Mouse (Mus musculus) embryonic facial prominence, embryonic 12.5 days (tissue): ENCODE measurements around the gene Cyp2w1. TPM values are rescaled to one million over a fixed set of nuclear protein-coding genes. Genes with fewer than 3 reads are reported as not detected.

ENCODE experiments used
- ATAC-seq: fragments of 200-750 bp; cut with Nextera tagmentation; 2 replicates; pipeline ENCODE4 v1.8.0; 2017; ENCODE audit not compliant: insufficient number of reproducible peaks, insufficient read depth, low FRiP score, low TSS enrichment
- H3K27ac ChIP-seq: fragments of 300-500 bp; sonication (generic); 2 replicates; pipeline ENCODE4 v1.5.1; 2016; ENCODE audit warnings: mild to moderate bottlenecking
- H3K27me3 ChIP-seq: fragments of 300-500 bp; sonication (generic); 2 replicates; pipeline ENCODE4 v1.6.1; 2016; ENCODE audit warnings: mild to moderate bottlenecking, moderate library complexity
- H3K36me3 ChIP-seq: fragments of 300-500 bp; sonication (generic); 2 replicates; pipeline ENCODE4 v1.6.1; 2016; ENCODE audit warnings: mild to moderate bottlenecking
- H3K4me1 ChIP-seq: fragments of 300-500 bp; sonication (generic); 2 replicates; pipeline ENCODE4 v1.6.1; 2016
- H3K4me2 ChIP-seq: fragments of 300-500 bp; sonication (generic); replicated peaks from 2 replicates; pipeline ENCODE4 v1.6.1; 2016; ENCODE audit warnings: mild to moderate bottlenecking, moderate library complexity
- H3K4me3 ChIP-seq: fragments of 300-500 bp; sonication (generic); 2 replicates; pipeline ENCODE4 v1.5.1; 2016; ENCODE audit warnings: mild to moderate bottlenecking
- H3K9ac ChIP-seq: fragments of 300-500 bp; sonication (generic); 2 replicates; pipeline ENCODE4 v1.6.1; 2016; ENCODE audit warnings: mild to moderate bottlenecking, moderate library complexity
- H3K9me3 ChIP-seq: fragments of 300-500 bp; sonication (generic); 2 replicates; pipeline ENCODE4 v1.6.1; 2016; ENCODE audit warnings: mild to moderate bottlenecking, moderate library complexity
- WGBS: fragments of 180-500 bp; shearing (Covaris S2); methylation state at CpG from one replicate; pipeline ENCODE4 v1.1.7; 2016; 5-methylcytosine and 5-hydroxymethylcytosine counted together
- polyA plus RNA-seq: library from polyadenylated mRNA; unstranded; fragments of >200 nt; fragmentation: Nextera tagmentation; extraction: Ambion mirVana; gene quantifications from 2 replicates; pipeline ENCODE4 v1.2.1, GENCODE M21; 2016

Cyp2w1 gene
- polyA plus RNA-seq, 1 experiment from 2014 or later = 2.6 TPM

DNA sequence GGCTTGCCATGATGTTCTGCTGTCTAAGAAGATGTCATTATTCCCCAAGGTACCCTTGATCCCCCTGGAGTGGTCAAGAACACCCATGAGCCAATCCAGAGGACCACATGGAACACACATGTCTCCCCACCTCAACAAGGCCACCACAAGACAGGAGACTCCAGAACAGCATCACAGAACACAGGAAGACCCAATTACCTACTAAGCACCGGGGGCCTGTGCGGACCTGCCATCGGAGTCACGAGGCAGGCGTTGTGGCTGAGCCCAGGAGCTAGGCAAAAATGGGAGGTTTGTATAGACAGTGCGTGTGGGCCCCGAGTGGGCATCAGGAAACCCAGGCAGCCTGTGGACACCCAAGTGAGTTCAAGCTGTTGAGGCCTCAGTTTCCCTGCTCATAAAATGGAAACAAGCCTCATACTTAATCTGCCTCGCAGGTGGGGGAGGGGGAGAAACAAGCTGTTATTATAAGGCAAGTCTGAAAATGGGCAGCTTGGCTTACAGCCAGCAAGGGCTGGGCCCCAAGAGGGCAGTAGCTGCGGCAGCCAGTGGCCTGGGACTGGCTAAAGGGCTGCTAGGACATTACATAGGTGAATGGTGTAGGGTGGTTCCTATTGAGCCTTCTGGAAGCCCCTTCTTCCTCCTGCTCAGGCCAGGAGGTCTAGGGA is 29.0 kb upstream of the Cyp2w1 start:
- no peak for ATAC-seq
- H3K27ac ChIP-seq = no peak overlapping the region
- H3K4me1 ChIP-seq = peaks cover 6% of the 10 kb centered on the region; the same call in 1 of the 2 replicates
- H3K9ac ChIP-seq = no peak overlapping the region
- WGBS = 82% methylated on average over 9 of the region's 9 CpGs
- no peaks in the 10 kb centered on the region for H3K9me3 ChIP-seq
- no peak overlapping the region for H3K4me2 ChIP-seq
- no peaks in the 10 kb centered on the region for H3K36me3 ChIP-seq
- H3K27me3 ChIP-seq = peaks cover 48% of the 10 kb centered on the region
- H3K4me3 ChIP-seq = no peak overlapping the region

DNA sequence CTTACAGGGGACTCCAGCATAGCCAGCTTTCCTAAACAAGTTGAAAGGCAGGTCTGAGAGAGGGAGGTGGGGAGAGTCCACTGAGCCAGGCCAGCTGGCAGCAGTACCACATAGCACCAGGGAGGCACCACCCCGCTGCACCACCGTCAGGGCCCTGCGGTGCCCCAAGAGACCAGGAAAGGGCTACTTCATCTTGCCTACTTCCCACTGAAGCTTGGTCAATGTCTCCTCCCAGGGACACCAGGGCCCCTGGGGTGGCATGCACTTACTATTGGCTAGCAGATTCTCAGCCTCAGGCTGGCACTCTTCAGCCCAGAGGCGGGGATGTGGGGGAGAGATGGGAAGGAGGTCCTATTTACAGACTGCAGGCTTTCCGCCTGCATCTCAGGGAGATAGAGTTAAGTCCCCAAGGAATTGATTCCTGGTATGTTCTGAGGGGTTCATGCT is 28.3 kb upstream of the Cyp2w1 start:
- no peak for ATAC-seq
- WGBS = 73% methylated on average over 5 of the region's 5 CpGs
- Histone ChIP-seq H3K36me3 (no peaks in the 10 kb centered on the region), H3K27ac (no peak overlapping the region), H3K4me2 (no peak overlapping the region), H3K4me3 (no peak overlapping the region), H3K9ac (no peak overlapping the region), H3K27me3 (peaks cover 48% of the 10 kb centered on the region), H3K4me1 (peaks cover 6% of the 10 kb centered on the region; the same call in 1 of the 2 replicates), H3K9me3 (no peaks in the 10 kb centered on the region)

DNA sequence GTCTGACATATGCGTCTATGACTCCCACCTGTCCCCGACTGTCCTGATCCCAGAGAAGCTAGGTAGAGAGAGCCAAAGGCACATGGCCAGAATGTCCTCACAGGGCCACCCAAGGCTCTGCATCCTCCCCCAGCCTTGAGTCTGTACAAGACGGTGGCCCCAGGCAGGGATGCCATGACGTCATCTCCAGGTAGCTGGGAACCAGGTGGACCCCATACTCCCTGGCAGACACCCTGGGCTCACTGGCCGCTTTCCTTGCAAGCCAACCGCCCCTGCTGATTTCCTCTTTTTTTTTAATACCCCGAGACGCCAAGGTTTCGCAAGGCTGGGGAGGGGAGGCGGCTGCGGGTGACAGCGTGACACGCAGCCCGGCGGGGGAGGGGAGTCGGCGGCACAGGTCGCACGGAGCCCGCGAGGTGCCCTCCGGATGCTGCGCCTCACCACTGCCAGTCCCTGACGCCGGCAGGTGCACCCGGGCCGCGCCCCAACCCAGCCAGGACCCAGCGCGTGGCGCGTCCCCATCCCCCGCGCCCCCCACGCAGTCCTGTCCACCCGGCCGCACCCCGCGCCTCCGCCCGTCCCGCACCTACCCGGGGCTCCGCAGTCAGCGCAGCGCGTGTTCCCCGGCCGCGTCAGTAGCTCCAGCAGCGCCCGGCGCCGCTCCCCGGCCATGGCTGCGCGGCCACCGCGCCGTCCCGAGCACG is 27.6 kb upstream of the Cyp2w1 start:
- peak overlapping the region; percentile 67 for H3K9ac ChIP-seq
- no peak overlapping the region for H3K27ac ChIP-seq
- no peaks in the 10 kb centered on the region for H3K36me3 ChIP-seq
- peak; percentile 10; the same call in 1 of the 2 replicates for ATAC-seq
- H3K4me2 ChIP-seq = peak overlapping the region; percentile 98
- H3K4me3 ChIP-seq = peak overlapping the region; percentile 54
- peaks cover 48% of the 10 kb centered on the region for H3K27me3 ChIP-seq
- H3K4me1 ChIP-seq = peaks cover 6% of the 10 kb centered on the region; the same call in 1 of the 2 replicates
- no peaks in the 10 kb centered on the region for H3K9me3 ChIP-seq
- WGBS = 2% methylated on average over 60 of the region's 62 CpGs

DNA sequence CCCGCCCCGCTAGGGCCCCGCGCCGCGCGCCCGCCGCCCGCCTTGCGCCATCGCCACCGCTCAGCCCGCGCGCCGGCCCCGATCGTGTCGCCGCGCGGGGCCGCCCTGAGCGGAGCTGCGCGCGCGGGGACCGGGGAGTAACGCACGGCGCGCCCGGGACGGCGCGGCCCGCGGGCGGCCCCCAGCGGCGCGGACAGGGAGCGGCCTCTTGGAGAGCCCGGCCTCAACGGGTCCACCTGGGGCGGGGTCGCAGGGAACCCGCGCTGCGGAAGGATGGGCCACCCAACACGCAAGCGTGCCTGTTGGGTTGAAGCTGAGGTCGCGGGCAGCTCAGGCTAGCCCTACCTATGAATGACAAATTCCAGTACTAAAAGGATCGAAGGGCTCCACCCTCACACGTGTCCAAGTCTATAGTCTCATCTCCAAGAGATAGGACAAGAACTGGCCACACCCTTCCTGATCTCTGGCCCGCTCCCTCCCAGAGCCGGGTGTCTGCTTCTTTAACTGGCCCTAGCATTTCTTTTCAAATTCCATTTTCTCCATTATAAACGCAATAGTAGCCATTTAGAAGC is 26.9 kb upstream of the Cyp2w1 start, which contains the start of gene Adap1:
TSS of gene Adap1 (minus strand) at position 228 of the 572 bp plus-strand sequence.
- peak within 1 kb of the TSS; percentile 98 for H3K4me2 ChIP-seq
- peaks cover 6% of the 10 kb centered on the region; the same call in 1 of the 2 replicates for H3K4me1 ChIP-seq
- peak within 1 kb of the TSS; percentile 54 for H3K4me3 ChIP-seq
- H3K27ac ChIP-seq = no peak within 1 kb of the TSS
- no peaks in the 10 kb centered on the region for H3K36me3 ChIP-seq
- peaks cover 48% of the 10 kb centered on the region for H3K27me3 ChIP-seq
- WGBS = 3% methylated on average over 61 of the region's 61 CpGs
- peak; percentile 70; the same call in 1 of the 2 replicates for ATAC-seq
- H3K9ac ChIP-seq = peak within 1 kb of the TSS; percentile 67
- H3K9me3 ChIP-seq = no peaks in the 10 kb centered on the region

DNA sequence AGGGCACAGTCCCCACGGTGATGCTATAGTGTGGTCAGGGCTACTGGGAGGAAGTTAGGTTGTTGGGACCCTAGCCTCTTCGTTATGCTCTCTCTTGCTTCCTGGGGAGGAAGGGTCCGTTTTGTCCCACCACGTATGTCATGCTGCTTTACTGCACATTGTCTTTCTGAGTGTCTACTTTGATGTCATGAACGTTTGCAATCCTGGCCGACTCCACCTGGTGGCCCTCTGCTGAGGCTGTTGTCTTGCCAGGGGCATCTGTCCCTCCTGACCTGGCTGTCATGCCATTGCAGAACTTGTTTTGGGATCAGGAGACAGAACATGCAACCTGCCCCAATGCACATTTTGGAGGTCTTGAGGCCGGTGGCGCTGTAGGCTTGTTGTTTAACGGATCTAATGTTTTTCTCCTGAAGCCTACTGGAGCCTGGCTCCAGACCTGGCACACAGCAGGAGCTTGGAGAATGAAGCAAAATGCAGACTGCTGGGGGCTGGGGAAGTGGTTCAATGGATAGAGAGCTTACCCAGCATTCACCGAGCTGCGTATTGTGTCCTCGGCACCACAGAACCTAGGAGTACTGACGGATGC is 26.2 kb upstream of the Cyp2w1 start:
- Histone ChIP-seq H3K36me3 (no peaks in the 10 kb centered on the region), H3K4me2 (no peak overlapping the region), H3K27ac (no peak overlapping the region), H3K9ac (no peak overlapping the region), H3K9me3 (no peaks in the 10 kb centered on the region), H3K27me3 (peaks cover 48% of the 10 kb centered on the region), H3K4me1 (peaks cover 6% of the 10 kb centered on the region; the same call in 1 of the 2 replicates), H3K4me3 (no peak overlapping the region)
- no peak for ATAC-seq
- WGBS = 66% methylated on average over 13 of the region's 13 CpGs

DNA sequence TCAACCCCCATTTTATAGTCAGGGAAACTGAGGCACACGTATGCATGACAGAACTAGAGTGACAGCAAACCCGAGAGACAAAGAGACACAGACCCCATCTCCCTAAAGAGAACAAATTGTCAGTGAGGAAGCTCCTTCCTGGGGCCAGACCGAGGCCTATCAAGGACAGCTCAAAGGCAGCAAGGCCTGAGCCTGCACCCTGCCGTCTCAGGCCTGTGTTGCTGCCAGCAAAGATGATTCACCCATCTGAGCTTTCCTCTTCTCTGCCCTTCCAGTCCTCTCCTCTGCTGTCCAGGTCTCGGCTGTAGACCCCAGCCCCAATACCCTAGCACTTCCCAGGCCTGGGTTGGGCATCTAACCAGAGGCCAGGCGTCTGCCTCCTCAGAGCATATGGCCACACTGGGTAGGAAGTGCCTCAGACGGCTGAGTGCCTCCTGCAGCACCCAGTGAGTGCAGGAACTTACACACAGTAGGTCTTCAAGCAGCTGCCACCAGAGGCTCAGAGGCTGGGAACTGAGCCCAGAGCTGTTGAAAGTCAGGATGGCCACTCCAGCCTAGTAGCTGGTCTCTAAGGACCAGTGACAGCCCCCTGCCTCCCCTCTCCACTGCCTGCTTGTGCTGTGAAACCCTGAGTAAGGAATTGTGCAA is 25.3 kb upstream of the Cyp2w1 start:
- 0 out of 2 replicates have a peak overlapping the region, but pooled peaks have one; percentile 15 for H3K9ac ChIP-seq
- no peak overlapping the region for H3K27ac ChIP-seq
- H3K4me3 ChIP-seq = no peak overlapping the region
- H3K36me3 ChIP-seq = no peaks in the 10 kb centered on the region
- WGBS = 74% methylated on average over 7 of the region's 7 CpGs
- ATAC-seq = no peak
- H3K9me3 ChIP-seq = no peaks in the 10 kb centered on the region
- peaks cover 47% of the 10 kb centered on the region for H3K27me3 ChIP-seq
- H3K4me2 ChIP-seq = no peak overlapping the region
- H3K4me1 ChIP-seq = peaks cover 6% of the 10 kb centered on the region; the same call in 1 of the 2 replicates

DNA sequence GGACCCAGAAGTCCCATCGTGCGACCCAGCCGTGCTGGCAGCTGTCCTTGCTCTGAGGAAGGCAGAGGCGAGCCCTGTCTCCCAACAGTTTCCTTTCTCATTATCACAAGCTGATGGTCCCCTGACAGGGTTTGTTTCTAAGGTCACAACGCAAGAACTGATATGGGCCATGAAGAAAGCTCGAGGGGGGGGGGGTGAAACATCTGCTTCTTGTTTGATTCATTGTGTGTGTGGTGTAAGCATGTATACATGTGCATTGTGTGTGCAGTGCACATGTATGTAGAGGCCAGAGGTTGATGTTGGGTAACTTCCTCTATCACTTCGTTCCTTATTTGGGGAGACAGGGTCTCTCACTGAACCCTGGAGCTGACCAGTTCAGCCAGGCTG is 24.8 kb upstream of the Cyp2w1 start:
- H3K4me1 ChIP-seq = peaks cover 6% of the 10 kb centered on the region; the same call in 1 of the 2 replicates
- no peak overlapping the region for H3K27ac ChIP-seq
- H3K9ac ChIP-seq = 0 out of 2 replicates have a peak overlapping the region, but pooled peaks have one; percentile 15
- 73% methylated on average over 7 of the region's 7 CpGs for WGBS
- no peak for ATAC-seq
- H3K9me3 ChIP-seq = no peaks in the 10 kb centered on the region
- no peaks in the 10 kb centered on the region for H3K36me3 ChIP-seq
- no peak overlapping the region for H3K4me2 ChIP-seq
- no peak overlapping the region for H3K4me3 ChIP-seq
- H3K27me3 ChIP-seq = peaks cover 44% of the 10 kb centered on the region

DNA sequence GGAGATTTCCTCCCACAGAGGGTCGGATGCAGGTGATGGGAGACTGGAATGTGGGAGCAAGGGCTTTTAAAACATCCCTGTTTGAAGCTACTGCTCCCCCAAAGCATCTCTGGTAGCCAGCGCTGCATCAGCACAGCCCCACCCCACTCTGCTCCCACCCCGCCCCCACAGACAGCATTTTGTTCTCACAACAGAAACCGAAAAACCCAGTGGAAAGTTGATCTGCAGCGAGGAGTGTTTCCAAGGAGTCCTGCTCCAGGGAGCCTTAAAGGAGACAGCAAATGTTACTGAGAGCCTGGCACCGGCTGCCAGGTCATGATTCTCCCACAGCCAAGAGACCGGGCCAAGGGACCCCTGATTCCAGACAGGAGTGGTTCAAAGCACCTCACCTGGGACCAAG is 21.7 kb upstream of the Cyp2w1 start:
- no peaks in the 10 kb centered on the region for H3K4me1 ChIP-seq
- H3K27me3 ChIP-seq = peaks cover 18% of the 10 kb centered on the region
- no peak for ATAC-seq
- no peak overlapping the region for H3K9ac ChIP-seq
- WGBS = 76% methylated on average over 7 of the region's 7 CpGs
- H3K4me3 ChIP-seq = no peak overlapping the region
- no peak overlapping the region for H3K27ac ChIP-seq
- H3K9me3 ChIP-seq = no peaks in the 10 kb centered on the region
- H3K4me2 ChIP-seq = no peak overlapping the region
- H3K36me3 ChIP-seq = peaks cover 12% of the 10 kb centered on the region

DNA sequence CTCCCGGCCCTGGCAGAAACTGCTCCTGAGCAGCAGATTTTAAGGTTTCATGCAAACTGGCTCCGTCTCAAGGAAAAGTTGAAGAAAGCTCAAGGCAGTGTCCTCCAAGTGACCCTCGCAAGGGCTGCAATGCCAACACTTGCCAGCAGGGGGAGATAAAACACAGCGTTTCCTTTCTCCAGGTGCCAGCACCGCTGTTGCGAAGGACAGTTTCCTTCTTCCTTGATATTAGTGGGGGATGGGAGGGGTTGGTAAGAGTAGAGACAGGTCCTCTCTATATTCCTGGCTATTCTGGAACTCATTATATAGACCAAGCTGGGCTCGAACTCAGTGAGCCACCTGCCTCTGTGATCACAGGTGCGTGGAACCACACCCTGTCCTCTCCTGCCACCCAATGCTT is 20.7 kb upstream of the Cyp2w1 start:
- 19% methylated on average over 8 of the region's 8 CpGs for WGBS
- Histone ChIP-seq H3K27me3 (peaks cover 8% of the 10 kb centered on the region), H3K4me1 (no peaks in the 10 kb centered on the region), H3K4me2 (no peak overlapping the region), H3K36me3 (peaks cover 22% of the 10 kb centered on the region), H3K9ac (no peak overlapping the region), H3K27ac (no peak overlapping the region), H3K9me3 (no peaks in the 10 kb centered on the region), H3K4me3 (no peak overlapping the region)
- ATAC-seq = no peak

DNA sequence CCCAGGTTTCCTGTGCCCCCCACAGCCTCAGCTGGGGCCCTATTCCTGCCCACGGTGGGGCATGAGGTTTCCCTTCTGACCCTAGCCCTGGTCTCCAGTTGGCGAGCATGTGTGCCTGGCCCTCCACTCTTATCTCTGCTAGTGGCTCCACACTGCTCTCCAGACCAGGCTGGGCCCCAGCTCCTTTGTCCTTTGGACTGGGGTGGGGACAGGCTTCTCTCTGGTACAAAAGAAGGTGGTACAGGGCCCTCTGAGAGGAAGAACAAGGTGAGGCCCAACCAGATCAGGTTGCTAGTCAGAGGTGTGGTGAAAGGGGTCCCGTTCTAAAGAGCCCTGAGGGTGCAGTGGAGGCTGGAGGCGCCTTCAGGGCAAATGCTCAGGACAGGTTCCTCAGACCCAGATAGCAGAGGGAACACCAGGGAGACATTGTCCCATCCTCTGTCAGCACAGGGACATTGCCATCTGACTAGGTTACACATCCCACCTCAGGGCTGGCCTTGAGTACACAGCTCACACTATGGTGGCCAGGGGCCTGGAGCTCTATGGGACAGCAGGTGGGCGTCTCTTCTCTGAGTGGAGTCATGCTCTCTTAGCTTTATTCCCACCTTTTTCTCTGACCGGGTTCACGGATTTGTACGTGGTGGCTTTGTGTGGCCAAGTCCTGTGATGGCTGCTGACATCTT is 19.7 kb upstream of the Cyp2w1 start:
- whole genome bisulfite sequencing = 88% methylated on average over 8 of the region's 8 CpGs
- no peaks in the 10 kb centered on the region for H3K4me1 ChIP-seq

More for the DNA sequence above, 19.7 kb upstream of the Cyp2w1 start:
- Histone ChIP-seq H3K9me3 (no peaks in the 10 kb centered on the region), H3K36me3 (peaks cover 32% of the 10 kb centered on the region), H3K4me2 (no peak overlapping the region), H3K9ac (no peak overlapping the region), H3K27me3 (no peaks in the 10 kb centered on the region), H3K27ac (no peak overlapping the region), H3K4me3 (no peak overlapping the region)
- no peak for ATAC-seq
